Mouse (Mus musculus): ENCODE data around the gene Trpv6.

- TF ChIP-seq POLR2A (IDR thresholded peaks at IDR 0.05; ENCODE audit: low read depth, low read length) (no peak), CTCF (conservative IDR thresholded peaks at IDR 0.05 in 1 of 2, IDR thresholded peaks at IDR 0.05 in 1 of 2; ENCODE audit: low read depth in 2 of 2, low read length in 2 of 2) (no peak), E2F4 (IDR thresholded peaks at IDR 0.05; ENCODE audit: insufficient replicate concordance, low read depth, low read length) (no peak), MAZ (IDR thresholded peaks at IDR 0.05; ENCODE audit: low read depth, low read length) (no peak)
Measured at GRCm38 (mm10) chr6:41681656-41682055, 45.5 kb upstream of the Trpv6 start.

All from CH12.LX (cell line).